Mouse (Mus musculus): ENCODE measurements around the gene Lcn9. TPM values are rescaled to one million over a fixed set of nuclear protein-coding genes. Genes with fewer than 3 reads are reported as not detected.
"Not testable (repeated sequence)": the region's sequence is repeated elsewhere in the genome, so short reads cannot be mapped to it uniquely, and the experiment has no call there.

The Lcn9 gene
- total RNA-seq (2015) (not detected in 2 replicates), total RNA-seq (2017) (not detected in 2 replicates)

GRCm38 (mm10) chr2:25822806-25823205, at the start of gene Lcn9:
Gene Lcn9 (plus strand): TSS chr2:25823153.
- no peak for ATAC-seq (ENCODE audit: poor library complexity, severe bottlenecking)

- ATAC-seq (ENCODE audit: poor library complexity, severe bottlenecking) = no peak
These were observed 49.4 kb upstream of the Lcn9 start for GRCm38 (mm10) chr2:25773507-25773906.

- no peak for ATAC-seq (ENCODE audit: poor library complexity, severe bottlenecking)
These were observed 48.3 kb upstream of the Lcn9 start for GRCm38 (mm10) chr2:25774640-25775039.

GRCm38 (mm10) chr2:25775991-25776390, 47.0 kb upstream of the Lcn9 start:
- ATAC-seq (ENCODE audit: poor library complexity, severe bottlenecking) = no peak

GRCm38 (mm10) chr2:25776717-25777116, 46.2 kb upstream of the Lcn9 start, which contains the start of gene Lcn11:
Gene Lcn11 (plus strand): TSS chr2:25777017.
- ATAC-seq (ENCODE audit: poor library complexity, severe bottlenecking) = no peak

DNA sequence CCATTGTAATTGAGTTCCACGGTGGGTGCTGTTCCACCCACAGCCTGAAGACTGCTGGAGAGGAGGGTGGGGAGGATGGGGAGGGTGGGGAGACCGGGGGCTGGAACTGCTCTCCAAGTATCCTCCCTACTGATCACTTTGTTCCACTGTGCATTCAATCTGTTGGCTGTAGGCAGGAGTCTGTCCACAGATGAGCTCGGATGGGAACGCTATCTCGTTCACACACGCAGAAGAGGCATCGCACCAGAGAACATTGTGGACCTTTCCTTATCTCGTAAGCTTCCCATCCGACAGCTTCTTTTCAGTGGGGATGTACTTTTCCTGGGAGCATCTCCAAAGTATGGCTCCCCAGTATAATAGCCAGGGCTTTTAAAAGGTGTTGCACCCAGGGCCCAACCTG, 43.9 kb upstream of the Lcn9 start:
- no peak for ATAC-seq (ENCODE audit: poor library complexity, severe bottlenecking)

GRCm38 (mm10) chr2:25780921-25781320, 42.0 kb upstream of the Lcn9 start:
- no peak for ATAC-seq (ENCODE audit: poor library complexity, severe bottlenecking)

DNA sequence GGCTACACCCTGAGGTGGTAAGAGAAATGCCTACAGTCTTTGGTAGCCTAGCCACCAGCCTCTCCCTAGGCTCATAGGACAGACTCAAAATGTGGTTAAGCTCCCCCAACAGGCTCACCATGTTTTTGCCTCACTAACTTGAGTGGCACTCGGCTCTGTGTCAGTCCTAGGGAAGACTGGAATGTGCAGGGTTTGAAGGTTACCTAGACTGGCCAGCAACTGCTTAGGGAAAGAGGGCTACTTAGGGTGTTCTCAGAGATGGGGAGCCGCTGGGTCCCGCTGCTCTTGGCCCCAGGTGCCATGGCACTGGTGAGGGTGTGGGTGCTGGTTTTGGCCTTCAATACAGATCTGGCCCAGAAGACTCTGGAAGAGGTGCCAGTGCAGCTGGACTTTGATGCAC, 41.0 kb upstream of the Lcn9 start, which contains the start of gene Gm13539:
Gene Gm13539 (plus strand): TSS at position 301 of the 400 bp plus-strand sequence.
- ATAC-seq (ENCODE audit: poor library complexity, severe bottlenecking) = no peak

DNA sequence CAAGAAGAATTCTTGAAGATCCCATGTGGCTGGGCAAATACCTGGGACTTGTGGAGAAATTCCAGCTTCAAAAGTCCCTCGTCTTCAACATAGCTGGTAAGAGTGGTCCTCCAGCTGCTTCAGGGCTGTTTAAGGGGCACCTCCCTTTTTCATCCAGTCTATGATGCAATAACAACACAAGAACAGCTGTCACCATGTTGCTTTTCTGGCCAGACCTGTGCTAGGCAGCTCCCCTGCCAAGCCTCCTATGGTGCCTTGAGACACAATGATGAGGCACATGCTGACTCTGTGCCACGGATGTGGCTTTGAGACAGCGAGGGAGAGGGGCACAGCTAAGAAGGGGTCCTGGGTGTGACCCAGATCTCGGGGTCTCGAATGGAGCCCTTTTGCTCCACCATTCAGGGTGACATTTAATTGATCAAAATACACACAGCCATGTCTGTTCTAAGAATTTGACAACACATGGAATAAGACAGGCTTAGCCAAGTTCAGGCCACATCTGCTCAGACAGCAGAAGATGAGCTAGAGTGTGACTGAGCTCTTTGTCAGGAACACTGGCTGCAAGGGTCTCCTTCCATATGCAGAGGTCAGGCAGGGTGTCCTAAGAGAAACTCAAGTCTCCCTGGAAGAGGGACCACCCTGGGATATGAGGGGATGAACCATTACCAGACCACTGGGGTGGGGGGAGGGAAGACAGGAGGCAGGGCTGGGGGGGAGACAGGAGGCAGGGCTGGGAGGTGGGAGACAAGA, 37.2 kb upstream of the Lcn9 start:
- no peak for ATAC-seq (ENCODE audit: poor library complexity, severe bottlenecking)

GRCm38 (mm10) chr2:25789092-25789491, 33.9 kb upstream of the Lcn9 start:
- no peak for ATAC-seq (ENCODE audit: poor library complexity, severe bottlenecking)

GRCm38 (mm10) chr2:25797635-25798034, 25.3 kb upstream of the Lcn9 start:
- ATAC-seq (ENCODE audit: poor library complexity, severe bottlenecking) = no peak

DNA sequence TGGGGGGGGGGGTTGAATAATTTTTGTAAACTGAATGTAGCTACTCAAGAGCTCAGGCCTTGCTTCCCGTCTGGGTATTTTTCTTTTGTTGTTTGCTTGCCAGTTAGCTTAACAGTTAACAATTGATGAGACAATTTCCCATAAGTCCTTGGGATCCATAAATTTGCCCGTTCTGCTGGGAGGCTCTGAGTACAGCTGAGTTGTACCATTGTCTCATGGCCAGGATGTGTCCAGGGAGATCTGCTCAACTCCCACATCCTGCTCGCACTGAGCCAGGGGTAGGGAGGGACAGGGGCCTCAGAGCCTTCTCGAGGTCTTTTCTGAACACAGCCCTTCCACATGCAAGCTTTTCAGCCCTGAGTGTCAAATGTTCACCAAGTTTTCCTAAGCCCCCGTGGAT, 24.9 kb upstream of the Lcn9 start:
- no peak for ATAC-seq (ENCODE audit: poor library complexity, severe bottlenecking)

DNA sequence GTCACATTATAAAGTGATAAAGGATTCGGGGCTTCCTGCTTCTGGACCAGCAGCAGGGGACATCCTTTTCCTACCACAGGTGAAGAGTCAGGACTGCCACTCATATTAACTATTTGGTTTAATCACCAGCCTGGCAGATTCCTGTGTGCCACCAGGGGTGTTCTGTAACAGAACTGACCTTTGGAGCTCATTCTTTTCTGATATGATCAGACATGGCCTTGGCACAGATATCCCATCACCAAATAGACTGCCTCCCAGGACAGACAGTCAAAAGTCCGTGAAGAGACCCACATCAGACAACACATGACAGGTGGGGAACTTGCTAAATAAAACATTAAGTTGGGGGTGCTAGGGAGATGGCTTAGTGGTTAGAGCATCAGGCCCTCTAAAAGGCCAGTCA, 11.2 kb upstream of the Lcn9 start:
- no peak for ATAC-seq (ENCODE audit: poor library complexity, severe bottlenecking)

GRCm38 (mm10) chr2:25813364-25813763, 9.6 kb upstream of the Lcn9 start:
- no peak for ATAC-seq (ENCODE audit: poor library complexity, severe bottlenecking)

DNA sequence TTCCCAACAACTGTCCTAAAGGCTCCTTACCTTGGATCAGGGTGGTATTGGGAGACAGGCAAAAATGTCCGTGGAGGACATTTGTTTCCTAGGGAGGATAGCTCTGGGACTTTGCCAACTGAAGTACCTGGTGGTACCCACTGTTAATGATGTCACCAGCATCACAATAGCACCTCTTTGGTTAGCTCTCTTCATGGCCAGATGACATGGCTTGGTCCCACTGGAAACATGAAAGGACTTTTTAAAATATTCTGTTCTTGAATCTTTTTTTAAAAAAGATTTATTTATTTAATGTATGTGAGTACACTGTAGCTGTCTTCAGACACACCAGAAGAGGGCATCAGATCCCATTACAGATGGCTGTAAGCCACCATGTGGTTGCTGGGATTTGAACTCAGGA, 7.2 kb upstream of the Lcn9 start, which contains the start of gene Glt6d1:
Gene Glt6d1 (minus strand): TSS at position 101 of the 400 bp plus-strand sequence.
- not testable (repeated sequence) for ATAC-seq (ENCODE audit: poor library complexity, severe bottlenecking)

GRCm38 (mm10) chr2:25824751-25825150, 1.8 kb downstream of the Lcn9 start:
- ATAC-seq (ENCODE audit: poor library complexity, severe bottlenecking) = no peak

- no peak for ATAC-seq (ENCODE audit: poor library complexity, severe bottlenecking)
These were observed 5.5 kb downstream of the Lcn9 start for GRCm38 (mm10) chr2:25828344-25828947.

GRCm38 (mm10) chr2:25830786-25831185, 7.8 kb downstream of the Lcn9 start:
- no peak for ATAC-seq (ENCODE audit: poor library complexity, severe bottlenecking)

DNA sequence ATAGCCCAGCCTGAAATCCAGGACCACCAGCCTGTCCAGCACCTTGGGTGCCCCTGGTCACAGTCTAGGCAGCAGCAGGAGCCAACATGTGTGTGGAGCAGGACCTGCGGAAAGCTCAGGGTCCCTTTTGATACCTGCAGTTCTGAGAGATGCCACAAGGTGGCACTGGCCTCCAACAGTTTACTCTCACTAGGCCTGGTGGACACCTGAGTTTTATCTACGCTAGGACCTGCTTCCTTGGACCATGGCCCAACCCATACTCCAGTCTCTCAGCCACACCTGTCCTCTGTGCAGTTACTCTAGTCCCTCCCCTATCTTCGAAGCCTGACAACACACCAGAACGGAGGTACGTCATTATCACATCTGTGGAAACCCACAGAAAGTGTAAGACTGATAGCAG, 13.3 kb downstream of the Lcn9 start:
- peak; percentile 47; the same call in 1 of the 2 replicates for ATAC-seq (ENCODE audit: poor library complexity, severe bottlenecking)

- no peak for ATAC-seq (ENCODE audit: poor library complexity, severe bottlenecking)
These were observed 19.2 kb downstream of the Lcn9 start for GRCm38 (mm10) chr2:25842161-25842560.

DNA sequence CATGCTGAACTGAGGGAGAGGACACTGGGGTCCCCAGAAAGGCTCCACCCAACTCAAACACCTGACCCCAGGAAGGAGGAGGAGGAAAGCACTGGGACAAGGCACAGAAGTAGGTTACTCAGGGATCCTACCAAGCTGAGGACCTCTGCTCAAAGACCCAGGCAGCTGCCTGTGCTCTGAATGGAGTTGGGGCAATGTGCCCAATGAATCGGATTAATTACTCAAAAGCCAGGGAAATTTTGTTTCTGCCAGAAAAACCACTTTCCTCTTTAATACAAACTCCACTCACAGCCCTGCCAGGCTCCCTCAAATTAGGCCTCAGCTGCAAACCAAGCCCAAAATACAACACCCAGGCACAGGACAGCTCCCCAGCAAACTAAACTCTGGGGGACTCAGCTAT, 19.8 kb downstream of the Lcn9 start:
- ATAC-seq (ENCODE audit: poor library complexity, severe bottlenecking) = no peak

GRCm38 (mm10) chr2:25844097-25844496, 21.1 kb downstream of the Lcn9 start:
- ATAC-seq (ENCODE audit: poor library complexity, severe bottlenecking) = no peak
